Mouse (Mus musculus) CD4-positive helper T cell, adult 2 months (primary cell): Measurements from ENCODE around the gene Timm10.

Experiments used
- DNase-seq: peaks from one replicate; pipeline ENCODE4 v3.0.0-alpha.2; 2012; ENCODE audit warnings: low read depth, missing footprints, low spot score

The Timm10 gene

DNA sequence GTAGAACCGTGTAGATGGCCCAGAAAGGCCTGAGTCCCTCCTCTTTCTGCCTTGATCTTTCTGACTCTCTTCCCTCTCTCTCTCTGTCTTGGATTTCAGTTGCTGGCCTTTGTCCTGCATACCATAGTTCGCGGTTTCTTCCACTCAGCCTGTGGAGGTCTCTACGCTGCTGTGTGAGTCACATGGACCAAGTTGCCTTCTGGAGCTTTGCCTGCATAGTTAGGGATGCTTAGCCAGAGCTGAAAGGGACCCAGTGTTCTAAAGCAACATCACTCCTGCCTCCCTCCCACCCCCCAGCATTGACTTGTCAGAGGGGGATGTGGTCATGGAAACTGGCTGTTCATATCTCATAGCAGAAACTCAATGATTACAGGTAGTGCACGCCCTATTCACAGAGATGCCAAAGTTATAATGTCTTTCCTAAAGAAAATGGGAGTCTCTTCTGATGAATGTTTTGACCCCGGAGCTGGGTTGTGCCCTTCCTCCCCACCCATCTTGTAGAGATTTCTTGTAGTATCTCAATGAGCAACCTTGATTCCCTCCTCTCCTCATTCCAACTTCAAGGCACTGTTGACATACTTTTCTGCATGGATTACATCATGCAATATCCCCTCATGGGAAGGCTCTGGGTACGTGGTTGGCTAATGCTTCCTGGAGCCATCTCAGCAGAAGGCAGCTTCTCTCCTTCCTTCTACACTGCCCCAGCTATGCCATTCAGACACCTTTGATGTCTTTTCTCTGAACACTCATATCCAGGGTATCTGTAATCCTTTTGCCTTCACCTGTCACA is 33.4 kb downstream of the Timm10 start:
- no peak for DNase-seq

GRCm38 (mm10) chr2:84861430-84861829 is 34.6 kb downstream of the Timm10 start:
- DNase-seq: no peak

DNA sequence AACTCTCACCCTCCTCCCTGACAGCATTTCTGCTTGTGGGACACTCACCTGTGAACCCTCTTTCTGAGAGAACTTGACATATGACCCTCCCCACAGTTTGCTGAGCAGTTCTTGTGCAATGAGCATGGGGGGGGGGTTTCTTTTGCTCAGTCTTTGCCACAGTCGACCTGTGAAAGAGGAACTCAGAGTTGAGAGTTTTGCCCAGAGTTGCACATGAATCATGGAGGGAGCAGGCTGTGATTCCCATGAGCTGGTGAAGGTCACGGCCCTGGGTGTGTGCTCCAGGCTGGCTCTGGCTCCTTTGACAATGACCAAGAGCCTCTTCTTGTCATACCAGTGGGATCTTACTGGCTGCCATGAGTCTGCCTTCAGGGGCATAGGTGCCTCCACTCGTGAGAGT is 35.4 kb downstream of the Timm10 start:
- no peak for DNase-seq

- DNase-seq: peak; percentile 31
Measured at GRCm38 (mm10) chr2:84865616-84866571, 39.1 kb downstream of the Timm10 start.

- DNase-seq: peak; percentile 40
Measured at GRCm38 (mm10) chr2:84868521-84868943, 41.7 kb downstream of the Timm10 start.

GRCm38 (mm10) chr2:84868977-84869376 is 42.2 kb downstream of the Timm10 start:
- DNase-seq: no peak

GRCm38 (mm10) chr2:84870623-84871160 is 43.9 kb downstream of the Timm10 start:
- DNase-seq: peak; percentile 37

GRCm38 (mm10) chr2:84872105-84872716 is 45.4 kb downstream of the Timm10 start:
- DNase-seq: peak; percentile 18

DNA sequence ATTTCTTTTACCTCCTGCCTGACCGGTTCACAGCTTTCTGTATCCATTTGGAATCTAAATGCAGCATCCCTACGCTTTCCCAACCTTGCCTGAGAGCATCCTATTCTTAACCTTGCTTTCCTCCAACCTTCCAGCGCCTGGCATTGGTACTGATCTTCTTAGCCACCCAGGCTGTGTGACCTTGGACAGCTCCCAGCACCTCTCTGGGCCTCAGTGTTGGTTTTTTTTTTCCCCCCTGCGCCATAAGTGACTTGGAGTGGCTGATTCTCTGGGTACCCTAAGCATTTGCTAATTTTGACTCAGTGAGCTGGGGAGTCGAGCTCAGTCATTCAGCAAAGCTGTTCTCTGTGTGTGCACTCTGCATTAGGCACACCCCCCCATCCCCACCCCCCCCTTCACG is 49.0 kb downstream of the Timm10 start:
- DNase-seq: no peak
